Mouse (Mus musculus) c-Kit-positive CD71-positive TER-119-positive erythroid progenitor cells, embryonic 14.5 days (primary cell): Measurements from ENCODE around the gene Eda.
"Not testable (repeated sequence)": the region's sequence is repeated elsewhere in the genome, so short reads cannot be mapped to it uniquely, and the experiment has no call there.

Source experiments
- DNase-seq: peaks from one replicate; pipeline ENCODE4 v3.0.0-alpha.2; 2013; ENCODE audit warnings: low spot score

The Eda gene

DNA sequence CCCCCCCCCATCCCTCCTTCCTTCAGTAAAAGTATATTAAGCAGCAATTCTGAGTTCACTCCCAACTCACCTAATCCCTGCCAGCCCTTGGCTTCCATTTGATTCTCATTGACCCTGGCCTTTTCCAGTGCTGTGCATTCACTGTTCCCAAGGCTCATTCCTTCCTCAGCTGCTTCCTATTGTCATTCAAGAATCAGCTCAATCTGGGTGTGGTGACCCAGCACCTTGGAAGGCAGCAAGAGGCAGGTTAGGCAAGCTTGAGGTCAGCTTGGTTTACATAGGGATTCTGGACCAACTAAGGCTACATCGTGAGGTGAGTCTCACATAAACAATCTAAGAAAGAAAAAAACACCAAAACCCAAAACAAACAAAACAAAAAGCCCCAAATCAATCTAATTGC is 433.8 kb downstream of the Eda start:
- no peak for DNase-seq

GRCm38 (mm10) chrX:100428693-100429092 is 453.3 kb downstream of the Eda start, which contains the start of gene Otud6a:
Gene Otud6a, plus strand, starts transcription at chrX:100429013.
- DNase-seq: no peak

DNA sequence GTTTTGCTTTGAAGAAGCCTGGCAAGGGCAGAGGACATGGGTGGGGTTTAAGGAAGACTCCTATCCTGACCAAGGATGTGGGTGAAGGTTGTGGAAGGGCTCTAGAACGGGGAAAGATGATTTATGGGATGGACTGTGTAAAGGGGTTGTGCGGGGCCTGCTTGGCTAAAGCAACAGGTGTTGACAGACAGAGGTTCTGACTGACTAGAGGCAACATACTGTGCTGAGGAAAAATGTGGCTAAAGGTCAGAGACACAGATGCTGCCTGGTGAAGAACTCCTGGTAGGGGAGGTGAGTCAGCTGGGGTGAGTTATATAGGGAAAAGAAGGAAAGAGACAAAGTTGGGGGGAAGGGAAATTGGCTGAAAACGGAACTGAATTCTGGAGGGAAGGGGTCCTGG is 456.9 kb downstream of the Eda start:
- DNase-seq: no peak

- not testable (repeated sequence) for DNase-seq
Measured at GRCm38 (mm10) chrX:100442617-100443016, 467.2 kb downstream of the Eda start, which contains the start of gene Awat2. Gene Awat2, minus strand, starts transcription at chrX:100442717.

DNA sequence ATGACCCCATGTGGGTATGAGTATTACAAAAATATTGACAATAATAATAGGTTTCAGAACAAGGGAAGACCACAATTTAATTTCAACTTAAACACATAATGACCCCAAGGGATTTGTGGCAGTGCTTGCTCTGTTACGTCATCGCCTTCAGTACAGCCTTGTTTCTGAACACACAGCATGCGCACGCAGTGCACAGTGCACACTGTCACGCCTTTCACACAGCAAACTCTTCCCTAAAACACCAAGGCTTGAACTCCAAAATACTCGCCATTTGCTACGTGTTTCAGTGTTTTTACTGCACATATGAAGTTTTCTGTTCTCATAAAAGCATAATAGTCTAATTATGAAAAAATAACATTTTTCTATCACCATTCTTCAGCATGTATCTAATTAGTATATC is 468.1 kb downstream of the Eda start:
- no peak for DNase-seq
